Mouse (Mus musculus) cerebellum, adult 9-11 months (tissue): ENCODE data around the gene Pi4k2b.
"Not testable (repeated sequence)": the region's sequence is repeated elsewhere in the genome, so short reads cannot be mapped to it uniquely, and the experiment has no call there.

ENCODE experiments used
- DNase-seq: peaks from one replicate; pipeline ENCODE4 v3.0.0; 2022

Gene Pi4k2b

GRCm38 (mm10) chr5:52741391-52742111, at the start of gene Pi4k2b:
Gene Pi4k2b (plus strand): TSS chr5:52741574.
- DNase-seq = peak; percentile 23

GRCm38 (mm10) chr5:52697291-52697690, 44.1 kb upstream of the Pi4k2b start:
- no peak for DNase-seq

GRCm38 (mm10) chr5:52697882-52698440, 43.4 kb upstream of the Pi4k2b start:
- not testable (repeated sequence) for DNase-seq

- DNase-seq = no peak
Observed at GRCm38 (mm10) chr5:52704562-52704961, 36.8 kb upstream of the Pi4k2b start.

GRCm38 (mm10) chr5:52712704-52713103, 28.7 kb upstream of the Pi4k2b start:
- no peak for DNase-seq

GRCm38 (mm10) chr5:52716742-52717448, 24.5 kb upstream of the Pi4k2b start:
- DNase-seq = no peak

- DNase-seq = no peak
Observed at GRCm38 (mm10) chr5:52721003-52721402, 20.4 kb upstream of the Pi4k2b start.

- DNase-seq = no peak
Observed at GRCm38 (mm10) chr5:52727747-52728146, 13.6 kb upstream of the Pi4k2b start.

GRCm38 (mm10) chr5:52732811-52733210, 8.6 kb upstream of the Pi4k2b start:
- no peak for DNase-seq

- no peak for DNase-seq
Observed at GRCm38 (mm10) chr5:52736046-52736445, 5.3 kb upstream of the Pi4k2b start.

GRCm38 (mm10) chr5:52742112-52742813, 889 bp downstream of the Pi4k2b start:
- no peak for DNase-seq

- DNase-seq = no peak
Observed at GRCm38 (mm10) chr5:52743231-52743630, 1.9 kb downstream of the Pi4k2b start.

- no peak for DNase-seq
Observed at GRCm38 (mm10) chr5:52746920-52747319, 5.5 kb downstream of the Pi4k2b start.

GRCm38 (mm10) chr5:52748732-52749131, 7.4 kb downstream of the Pi4k2b start:
- no peak for DNase-seq

- DNase-seq = no peak
Observed at GRCm38 (mm10) chr5:52753146-52753545, 11.8 kb downstream of the Pi4k2b start.

- no peak for DNase-seq
Observed at GRCm38 (mm10) chr5:52754196-52754595, 12.8 kb downstream of the Pi4k2b start.

GRCm38 (mm10) chr5:52755337-52755736, 14.0 kb downstream of the Pi4k2b start:
- DNase-seq = no peak

GRCm38 (mm10) chr5:52755989-52756388, 14.6 kb downstream of the Pi4k2b start:
- no peak for DNase-seq

- DNase-seq = no peak
Observed at GRCm38 (mm10) chr5:52762586-52762985, 21.2 kb downstream of the Pi4k2b start.

GRCm38 (mm10) chr5:52774267-52774666, 32.9 kb downstream of the Pi4k2b start:
- no peak for DNase-seq

- no peak for DNase-seq
Observed at GRCm38 (mm10) chr5:52775237-52775636, 33.9 kb downstream of the Pi4k2b start, which contains the start of gene Zcchc4. Gene Zcchc4 (plus strand): TSS chr5:52775409.

GRCm38 (mm10) chr5:52776466-52777354, 35.3 kb downstream of the Pi4k2b start:
- not testable (repeated sequence) for DNase-seq
